Mouse (Mus musculus): ENCODE data around the gene Lyzl4. TPM values are rescaled to one million over a fixed set of nuclear protein-coding genes. Genes with fewer than 3 reads are reported as not detected.
A peak's percentile ranks its signal among the peaks of the same experiment; 100 is the strongest.

Gene Lyzl4
- polyA plus RNA-seq, 1 experiment, result not detected

GRCm38 (mm10) chr9:121672311-121672710, 30.4 kb upstream of the Lyzl4 start:
- Histone ChIP-seq H3K4me1 (ENCODE audit: control insufficient read depth, insufficient read depth, low read length) (no peaks in the 10 kb centered on the region), H3K9me3 (replicated peaks; ENCODE audit: control insufficient read depth, insufficient read depth, low read length, poor library complexity, severe bottlenecking) (no peaks in the 10 kb centered on the region), H3K9ac (ENCODE audit: low read depth, poor library complexity, severe bottlenecking) (no peak overlapping the region), H3K4me3 (ENCODE audit: low read depth, low read length) (no peak overlapping the region), H3K27ac (ENCODE audit: insufficient read depth, low read length) (no peak overlapping the region), H3K27me3 (ENCODE audit: control insufficient read depth, insufficient read depth, low read length, poor library complexity, severe bottlenecking) (no peaks in the 10 kb centered on the region), H3K36me3 (ENCODE audit: control insufficient read depth, insufficient read depth, low read length, poor library complexity, severe bottlenecking) (no peaks in the 10 kb centered on the region)
- TF ChIP-seq CTCF (IDR thresholded peaks at IDR 0.05; ENCODE audit: low read depth, low read length) (no peak), POLR2A (IDR thresholded peaks at IDR 0.05; ENCODE audit: insufficient read depth, low read length) (no peak), EP300 (IDR thresholded peaks at IDR 0.05; ENCODE audit: insufficient read depth, low read depth, low read length) (no peak)

GRCm38 (mm10) chr9:121671300-121671699, 29.4 kb upstream of the Lyzl4 start:
- H3K9me3 ChIP-seq (replicated peaks; ENCODE audit: control insufficient read depth, insufficient read depth, low read length, poor library complexity, severe bottlenecking), result no peaks in the 10 kb centered on the region
- H3K9ac ChIP-seq (ENCODE audit: low read depth, poor library complexity, severe bottlenecking), result no peak overlapping the region
- no peaks in the 10 kb centered on the region for H3K4me1 ChIP-seq (ENCODE audit: control insufficient read depth, insufficient read depth, low read length)
- H3K27ac ChIP-seq (ENCODE audit: insufficient read depth, low read length), result no peak overlapping the region
- no peak overlapping the region for H3K4me3 ChIP-seq (ENCODE audit: low read depth, low read length)
- peak; percentile 72 for TF ChIP-seq CTCF (IDR thresholded peaks at IDR 0.05; ENCODE audit: low read depth, low read length)
- TF ChIP-seq EP300 (IDR thresholded peaks at IDR 0.05; ENCODE audit: insufficient read depth, low read depth, low read length), result no peak
- TF ChIP-seq POLR2A (IDR thresholded peaks at IDR 0.05; ENCODE audit: insufficient read depth, low read length), result no peak
- H3K27me3 ChIP-seq (ENCODE audit: control insufficient read depth, insufficient read depth, low read length, poor library complexity, severe bottlenecking), result no peaks in the 10 kb centered on the region
- no peaks in the 10 kb centered on the region for H3K36me3 ChIP-seq (ENCODE audit: control insufficient read depth, insufficient read depth, low read length, poor library complexity, severe bottlenecking)

GRCm38 (mm10) chr9:121669348-121669791, 27.5 kb upstream of the Lyzl4 start:
- no peaks in the 10 kb centered on the region for H3K4me1 ChIP-seq (ENCODE audit: control insufficient read depth, insufficient read depth, low read length)
- H3K27me3 ChIP-seq (ENCODE audit: control insufficient read depth, insufficient read depth, low read length, poor library complexity, severe bottlenecking), result no peaks in the 10 kb centered on the region
- H3K9ac ChIP-seq (ENCODE audit: low read depth, poor library complexity, severe bottlenecking), result no peak overlapping the region

GRCm38 (mm10) chr9:121667822-121668221, 25.9 kb upstream of the Lyzl4 start:
- Histone ChIP-seq H3K27ac (ENCODE audit: insufficient read depth, low read length) (no peak overlapping the region), H3K27me3 (ENCODE audit: control insufficient read depth, insufficient read depth, low read length, poor library complexity, severe bottlenecking) (no peaks in the 10 kb centered on the region), H3K9ac (ENCODE audit: low read depth, poor library complexity, severe bottlenecking) (no peak overlapping the region), H3K4me1 (ENCODE audit: control insufficient read depth, insufficient read depth, low read length) (no peaks in the 10 kb centered on the region), H3K9me3 (replicated peaks; ENCODE audit: control insufficient read depth, insufficient read depth, low read length, poor library complexity, severe bottlenecking) (no peaks in the 10 kb centered on the region), H3K36me3 (ENCODE audit: control insufficient read depth, insufficient read depth, low read length, poor library complexity, severe bottlenecking) (no peaks in the 10 kb centered on the region), H3K4me3 (ENCODE audit: low read depth, low read length) (no peak overlapping the region)
- TF ChIP-seq CTCF (IDR thresholded peaks at IDR 0.05; ENCODE audit: low read depth, low read length), result no peak
- TF ChIP-seq EP300 (IDR thresholded peaks at IDR 0.05; ENCODE audit: insufficient read depth, low read depth, low read length), result no peak

More at GRCm38 (mm10) chr9:121669348-121669791, 27.5 kb upstream of the Lyzl4 start:
- no peaks in the 10 kb centered on the region for H3K36me3 ChIP-seq (ENCODE audit: control insufficient read depth, insufficient read depth, low read length, poor library complexity, severe bottlenecking)
- no peaks in the 10 kb centered on the region for H3K9me3 ChIP-seq (replicated peaks; ENCODE audit: control insufficient read depth, insufficient read depth, low read length, poor library complexity, severe bottlenecking)
- peak overlapping the region; percentile 37 for H3K4me3 ChIP-seq (ENCODE audit: low read depth, low read length)
- no peak overlapping the region for H3K27ac ChIP-seq (ENCODE audit: insufficient read depth, low read length)
- peak; percentile 67 for TF ChIP-seq CTCF (IDR thresholded peaks at IDR 0.05; ENCODE audit: low read depth, low read length)
- no peak for TF ChIP-seq EP300 (IDR thresholded peaks at IDR 0.05; ENCODE audit: insufficient read depth, low read depth, low read length)

- Histone ChIP-seq H3K4me3 (ENCODE audit: low read depth, low read length) (no peak overlapping the region), H3K36me3 (ENCODE audit: control insufficient read depth, insufficient read depth, low read length, poor library complexity, severe bottlenecking) (no peaks in the 10 kb centered on the region), H3K4me1 (ENCODE audit: control insufficient read depth, insufficient read depth, low read length) (no peaks in the 10 kb centered on the region), H3K27ac (ENCODE audit: insufficient read depth, low read length) (no peak overlapping the region), H3K9ac (ENCODE audit: low read depth, poor library complexity, severe bottlenecking) (no peak overlapping the region), H3K27me3 (ENCODE audit: control insufficient read depth, insufficient read depth, low read length, poor library complexity, severe bottlenecking) (no peaks in the 10 kb centered on the region), H3K9me3 (replicated peaks; ENCODE audit: control insufficient read depth, insufficient read depth, low read length, poor library complexity, severe bottlenecking) (no peaks in the 10 kb centered on the region)
- TF ChIP-seq POLR2A (IDR thresholded peaks at IDR 0.05; ENCODE audit: insufficient read depth, low read length) (no peak), EP300 (IDR thresholded peaks at IDR 0.05; ENCODE audit: insufficient read depth, low read depth, low read length) (no peak), CTCF (IDR thresholded peaks at IDR 0.05; ENCODE audit: low read depth, low read length) (no peak)
Observed at GRCm38 (mm10) chr9:121666957-121667630, 25.2 kb upstream of the Lyzl4 start.

GRCm38 (mm10) chr9:121664104-121664503, 22.2 kb upstream of the Lyzl4 start:
- H3K9ac ChIP-seq (ENCODE audit: low read depth, poor library complexity, severe bottlenecking), result no peak overlapping the region
- H3K27me3 ChIP-seq (ENCODE audit: control insufficient read depth, insufficient read depth, low read length, poor library complexity, severe bottlenecking), result no peaks in the 10 kb centered on the region
- H3K4me3 ChIP-seq (ENCODE audit: low read depth, low read length), result no peak overlapping the region
- no peak overlapping the region for H3K27ac ChIP-seq (ENCODE audit: insufficient read depth, low read length)
- H3K36me3 ChIP-seq (ENCODE audit: control insufficient read depth, insufficient read depth, low read length, poor library complexity, severe bottlenecking), result no peaks in the 10 kb centered on the region
- no peak for TF ChIP-seq CTCF (IDR thresholded peaks at IDR 0.05; ENCODE audit: low read depth, low read length)
- no peak for TF ChIP-seq EP300 (IDR thresholded peaks at IDR 0.05; ENCODE audit: insufficient read depth, low read depth, low read length)
- no peak for TF ChIP-seq POLR2A (IDR thresholded peaks at IDR 0.05; ENCODE audit: insufficient read depth, low read length)
- H3K4me1 ChIP-seq (ENCODE audit: control insufficient read depth, insufficient read depth, low read length), result no peaks in the 10 kb centered on the region
- H3K9me3 ChIP-seq (replicated peaks; ENCODE audit: control insufficient read depth, insufficient read depth, low read length, poor library complexity, severe bottlenecking), result no peaks in the 10 kb centered on the region

All from ES-Bruce4 (cell line).